Mouse (Mus musculus) adrenal gland, postnatal 14 days (tissue): ENCODE results near the gene Asf1a. TPM values are rescaled to one million over a fixed set of nuclear protein-coding genes. Genes with fewer than 3 reads are reported as not detected.
"Not testable (repeated sequence)": the region's sequence is repeated elsewhere in the genome, so short reads cannot be mapped to it uniquely, and the experiment has no call there.

Experiments used
- DNase-seq: peaks from one replicate; pipeline ENCODE4 v3.0.0; 2021; ENCODE audit warnings: mixed read lengths
- long read RNA-seq, 2 experiments: library from polyadenylated mRNA; stranded (forward); transcript quantifications; one replicate each; pipeline ENCODE4 v2.0.0; 2021
- total RNA-seq: library from RNA; stranded (reverse); gene quantifications from 2 replicates; pipeline ENCODE4 v1.2.3, GENCODE M21; 2021

Gene Asf1a
- 35.9 and 36.5 TPM in 2 replicates for total RNA-seq
- long read RNA-seq, experiment 1, transcript Asf1a-201 (4 exons, 2,201 nt): major isoform, 37 of 37 reads
- long read RNA-seq, experiment 1, partial matches to known transcripts: 0 of 37 reads
- long read RNA-seq, experiment 1, other reads (novel, unspliced or antisense): 0 of 37 reads
- long read RNA-seq, experiment 2, transcript Asf1a-201 (4 exons, 2,201 nt): major isoform, 21 of 22 reads
- long read RNA-seq, experiment 2, partial matches to known transcripts: 0 of 22 reads
- long read RNA-seq, experiment 2, other reads (novel, unspliced or antisense): 1 of 22 reads

GRCm38 (mm10) chr10:53596677-53597120 is at the start of gene Asf1a:
Gene Asf1a (plus strand): TSS chr10:53596757.
- peak; percentile 98 for DNase-seq

GRCm38 (mm10) chr10:53562001-53562400 is 34.6 kb upstream of the Asf1a start:
- DNase-seq: no peak

- DNase-seq: no peak
These were observed 31.0 kb upstream of the Asf1a start for GRCm38 (mm10) chr10:53565538-53565937.

GRCm38 (mm10) chr10:53568531-53568930 is 28.0 kb upstream of the Asf1a start:
- no peak for DNase-seq

- peak; percentile 29 for DNase-seq
These were observed 16.4 kb upstream of the Asf1a start for GRCm38 (mm10) chr10:53580137-53580536.

GRCm38 (mm10) chr10:53580621-53581081 is 15.9 kb upstream of the Asf1a start:
- peak; percentile 87 for DNase-seq

GRCm38 (mm10) chr10:53581087-53581486 is 15.5 kb upstream of the Asf1a start:
- DNase-seq: no peak

- no peak for DNase-seq
These were observed 10.8 kb upstream of the Asf1a start for GRCm38 (mm10) chr10:53585777-53586176.

- peak; percentile 21 for DNase-seq
These were observed 547 bp upstream of the Asf1a start for GRCm38 (mm10) chr10:53595744-53596676.

GRCm38 (mm10) chr10:53597121-53597881 is 744 bp downstream of the Asf1a start:
- DNase-seq: peak; percentile 78

- DNase-seq: no peak
These were observed 2.3 kb downstream of the Asf1a start for GRCm38 (mm10) chr10:53598821-53599220.

- DNase-seq: no peak
These were observed 8.8 kb downstream of the Asf1a start for GRCm38 (mm10) chr10:53605328-53605727.

- no peak for DNase-seq
These were observed 11.7 kb downstream of the Asf1a start for GRCm38 (mm10) chr10:53608274-53608673.

- DNase-seq: no peak
These were observed 15.6 kb downstream of the Asf1a start for GRCm38 (mm10) chr10:53612172-53612571.

GRCm38 (mm10) chr10:53613955-53614354 is 17.4 kb downstream of the Asf1a start:
- no peak for DNase-seq

- peak; percentile 21 for DNase-seq
These were observed 19.5 kb downstream of the Asf1a start for GRCm38 (mm10) chr10:53615850-53616616.

GRCm38 (mm10) chr10:53629247-53629917 is 32.8 kb downstream of the Asf1a start:
- peak; percentile 95 for DNase-seq

- DNase-seq: peak; percentile 99
These were observed 33.3 kb downstream of the Asf1a start for GRCm38 (mm10) chr10:53629918-53630250.

GRCm38 (mm10) chr10:53630339-53630738 is 33.8 kb downstream of the Asf1a start, which contains the start of gene Mcm9:
Gene Mcm9 (minus strand): TSS chr10:53630439.
- DNase-seq: not testable (repeated sequence)

GRCm38 (mm10) chr10:53634160-53634559 is 37.6 kb downstream of the Asf1a start:
- DNase-seq: no peak
